Mouse (Mus musculus) embryonic stem cell, embryonic (primary cell): ENCODE measurements at regions not wholly inside any gene's neighbourhood (a gene's known extent, or its start where the extent isn't known, plus 50 kb on each side); places are given as distances from the start of the nearest gene placed in this dataset.

Experiments used
- CTCF ChIA-PET, 4 experiments: fragments of 300-600 bp in 2 of 4; fragments of 350-600 bp in 2 of 4; sonication (Branson Sonifier 250); formaldehyde crosslinking; loops; one replicate each; lab custom pipeline; 2022; ENCODE audit warnings: inconsistent platforms in 2 of 4; lab: Charles Lee
- POLR2A ChIA-PET, 4 experiments: fragments of 300-600 bp in 2 of 4; fragments of 350-600 bp in 2 of 4; sonication (Branson Sonifier 250); formaldehyde crosslinking; loops; one replicate each; lab custom pipeline; 2022; ENCODE audit warnings: antibody characterized with exemption in 4 of 4, inconsistent platforms in 1 of 4; lab: Charles Lee

DNA sequence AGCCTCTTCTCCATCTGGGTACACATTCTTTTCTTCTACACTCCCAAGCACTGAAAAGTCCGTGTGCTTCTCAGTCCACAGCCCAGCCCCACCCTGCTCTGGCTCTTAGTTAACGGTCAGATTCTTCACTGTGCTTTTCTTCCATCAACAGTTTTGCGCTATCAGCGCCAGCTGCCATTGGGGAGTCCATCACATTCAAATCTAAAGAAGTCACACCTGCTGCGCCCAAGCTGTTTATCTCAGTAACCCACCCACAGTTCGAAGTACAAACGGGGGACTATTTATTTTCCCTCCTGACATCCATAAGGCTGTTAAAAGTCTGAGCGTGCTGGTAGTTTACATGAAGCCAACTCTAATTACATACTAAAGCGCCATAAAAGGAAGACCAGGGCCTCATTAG, 222.8 kb downstream of the 1500009L16Rik start:
- ChIA-PET POLR2A (interaction anchor here in 1 of 4 experiments (1.6 kb wide), 1 partner anchor 16 kb away, joined by 3 read pairs; no protein-coding TSS in a partner anchor), CTCF (no interaction called here)

DNA sequence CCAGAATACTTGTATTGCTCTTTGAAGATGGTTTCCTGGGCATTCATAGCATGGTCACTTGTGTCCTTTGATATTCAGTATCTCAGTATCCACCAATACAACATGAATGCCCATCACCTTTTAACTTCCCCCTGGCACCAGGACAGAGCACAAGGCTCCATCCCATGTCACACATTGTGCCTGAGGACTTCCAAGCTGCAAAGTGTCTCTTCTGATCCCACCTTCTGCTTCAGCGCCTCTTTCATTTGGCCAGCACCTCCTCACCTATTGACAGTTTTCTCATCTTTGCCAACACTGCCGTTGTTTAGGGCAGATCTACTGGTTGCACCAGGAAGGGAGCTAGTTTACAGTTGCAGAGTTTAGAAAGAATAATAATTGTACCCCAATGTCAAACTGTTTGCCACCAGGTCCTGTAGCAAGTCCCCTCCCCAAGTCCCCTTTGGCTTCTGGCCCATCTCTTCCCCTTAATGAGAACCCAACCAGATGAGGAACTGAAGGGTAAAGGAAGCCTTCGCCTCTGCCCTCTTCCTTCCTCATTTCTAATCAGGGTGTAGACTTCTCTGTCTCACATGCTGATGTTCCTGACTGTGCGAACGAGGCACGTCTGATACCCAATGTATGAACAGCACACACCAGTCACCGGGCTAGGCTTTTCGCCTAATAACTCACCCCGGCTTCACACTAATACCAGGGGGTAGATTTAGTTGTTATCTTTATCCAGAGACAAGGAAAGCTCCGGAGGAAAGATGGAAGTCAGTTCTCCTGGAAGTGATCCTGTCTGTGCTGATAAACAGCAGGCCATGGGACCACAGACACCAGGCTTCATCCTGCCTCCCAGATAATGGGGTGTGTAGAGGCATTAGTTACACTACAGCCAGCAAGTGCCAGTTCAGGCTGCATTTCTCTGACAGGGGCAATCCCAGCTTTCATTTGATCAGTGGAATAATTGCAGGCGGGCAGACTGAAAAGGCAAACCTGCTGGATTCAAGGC, 223.8 kb downstream of the 1500009L16Rik start:
- ChIA-PET POLR2A (interaction anchor here in 1 of 4 experiments (1.6 kb wide), 1 partner anchor 15 kb away, joined by 3 read pairs; no protein-coding TSS in a partner anchor), CTCF (no interaction called here)

GRCm38 (mm10) chr10:83957118-83957759, 234.6 kb downstream of the 1500009L16Rik start:
- CTCF ChIA-PET = interaction anchor here in 1 of 4 experiments (0.6 kb wide), 1 partner anchor 1090 kb away, joined by 4 read pairs; no protein-coding TSS in a partner anchor
- POLR2A ChIA-PET = no interaction called here

DNA sequence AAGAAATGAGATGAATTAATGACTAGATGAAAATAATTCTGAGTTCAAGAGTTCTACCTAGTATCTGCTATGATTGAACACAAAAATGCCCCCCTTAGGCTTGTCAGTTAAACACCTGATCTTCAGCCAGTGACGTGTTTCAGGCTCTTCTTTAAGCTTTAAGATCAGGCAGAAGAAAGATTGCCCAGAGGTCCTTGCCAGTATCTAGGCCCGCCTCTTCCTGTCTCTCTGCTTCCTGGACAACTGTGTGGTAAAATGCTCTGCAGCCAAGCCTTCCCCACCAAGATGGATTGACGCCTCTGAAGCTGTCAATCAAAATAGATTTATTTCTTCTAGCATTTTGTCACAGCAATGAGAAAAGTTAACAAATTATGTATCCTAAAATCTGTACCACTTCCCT, 235.7 kb downstream of the 1500009L16Rik start:
- ChIA-PET CTCF (no interaction called here), POLR2A (no interaction called here)

GRCm38 (mm10) chr10:83958826-83959225, 236.2 kb downstream of the 1500009L16Rik start:
- ChIA-PET CTCF (no interaction called here), POLR2A (no interaction called here)

DNA sequence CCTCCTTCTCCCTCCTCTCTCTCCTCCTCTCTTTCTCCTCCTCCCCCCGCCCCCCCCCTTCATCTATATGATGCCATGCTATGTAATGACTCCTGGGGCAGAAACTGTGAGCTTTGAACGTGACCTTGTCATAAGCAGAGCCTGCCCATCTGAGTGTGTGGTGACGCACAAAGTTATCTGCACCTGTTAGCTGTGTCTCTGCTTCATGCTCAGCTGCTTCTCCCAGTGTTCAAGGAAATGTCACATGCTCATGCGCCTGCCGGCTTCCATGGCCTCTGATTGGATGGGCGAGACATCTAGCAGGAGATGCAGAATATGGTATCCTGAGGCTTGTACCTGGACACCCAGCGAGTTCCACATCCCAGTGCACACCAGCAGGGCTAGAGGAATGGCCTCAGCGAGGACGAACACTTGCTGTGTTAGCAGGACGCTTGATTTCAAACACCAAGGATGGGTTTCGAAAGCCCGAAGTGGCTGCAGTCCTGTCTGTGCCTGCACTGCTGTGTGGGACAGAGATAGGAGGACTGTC, 240.6 kb downstream of the 1500009L16Rik start:
- ChIA-PET POLR2A (interaction anchor here in 1 of 4 experiments (0.6 kb wide), 2 partner anchors 84 to 187 kb away, joined by 3 to 4 read pairs; no protein-coding TSS in a partner anchor), CTCF (interaction anchor here in 1 of 4 experiments (0.6 kb wide), 1 partner anchor 184 kb away, joined by 8 read pairs; no protein-coding TSS in a partner anchor)

- ChIA-PET POLR2A (interaction anchor here in 1 of 4 experiments (0.6 kb wide), 3 partner anchors 84 to 895 kb away, joined by 3 to 4 read pairs (median 3); no protein-coding TSS in a partner anchor), CTCF (interaction anchor here in 1 of 4 experiments (0.6 kb wide), 1 partner anchor 184 kb away, joined by 8 read pairs; no protein-coding TSS in a partner anchor)
Measured at GRCm38 (mm10) chr10:83963779-83964643, 241.3 kb downstream of the 1500009L16Rik start.

DNA sequence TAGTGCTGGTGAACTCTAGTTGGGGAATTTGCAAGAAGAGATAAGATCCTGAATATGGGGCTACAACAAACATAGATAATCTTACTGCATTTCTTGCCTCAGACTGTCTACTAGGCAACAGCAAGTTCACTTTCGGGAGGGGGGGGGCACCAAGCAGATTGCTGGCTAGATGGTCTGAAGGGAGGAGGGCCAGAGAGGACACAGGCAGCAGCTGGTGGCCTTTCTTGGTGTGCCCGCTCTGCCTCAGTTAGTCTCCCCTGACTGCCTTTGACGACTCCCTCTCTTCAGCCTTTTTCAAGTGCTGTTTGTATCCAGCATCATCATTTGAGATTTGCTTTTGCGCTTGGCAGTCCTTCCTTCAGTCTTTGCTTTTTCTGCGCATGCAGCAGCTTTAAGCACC, 242.2 kb downstream of the 1500009L16Rik start:
- ChIA-PET POLR2A (interaction anchor here in 1 of 4 experiments (0.6 kb wide), 1 partner anchor 894 kb away, joined by 3 read pairs; no protein-coding TSS in a partner anchor), CTCF (no interaction called here)

DNA sequence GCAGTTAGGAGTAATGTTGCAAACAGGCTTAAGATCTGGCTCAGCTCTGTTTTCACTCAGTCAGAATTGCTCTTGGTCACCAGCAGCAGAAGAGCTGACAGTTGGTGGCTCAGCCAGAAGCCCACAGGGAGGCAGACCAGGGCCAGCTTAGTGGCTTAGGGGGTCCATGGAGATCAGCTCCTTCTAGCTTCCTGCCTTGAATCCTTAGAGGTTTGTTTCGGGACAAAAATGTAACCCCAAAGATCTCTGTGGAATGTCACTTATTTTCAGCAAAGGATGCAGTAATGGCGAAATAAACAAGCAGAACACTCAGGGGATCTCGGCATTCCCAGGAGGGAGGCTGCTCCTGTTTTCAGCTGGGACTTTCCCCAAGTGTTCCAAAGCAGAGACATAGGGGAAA, 247.8 kb downstream of the 1500009L16Rik start:
- CTCF ChIA-PET = no interaction called here
- POLR2A ChIA-PET = no interaction called here

GRCm38 (mm10) chr10:83974548-83974947, 251.9 kb downstream of the 1500009L16Rik start:
- POLR2A ChIA-PET = no interaction called here
- CTCF ChIA-PET = no interaction called here

- POLR2A ChIA-PET = interaction anchor here in 1 of 4 experiments (1.0 kb wide), 1 partner anchor 44 kb away, joined by 3 read pairs; no protein-coding TSS in a partner anchor
- CTCF ChIA-PET = interaction anchor here in 1 of 4 experiments (0.6 kb wide), 1 partner anchor 21 kb away, joined by 3 read pairs; no protein-coding TSS in a partner anchor
Measured at GRCm38 (mm10) chr10:83976548-83976947, 253.9 kb downstream of the 1500009L16Rik start.

DNA sequence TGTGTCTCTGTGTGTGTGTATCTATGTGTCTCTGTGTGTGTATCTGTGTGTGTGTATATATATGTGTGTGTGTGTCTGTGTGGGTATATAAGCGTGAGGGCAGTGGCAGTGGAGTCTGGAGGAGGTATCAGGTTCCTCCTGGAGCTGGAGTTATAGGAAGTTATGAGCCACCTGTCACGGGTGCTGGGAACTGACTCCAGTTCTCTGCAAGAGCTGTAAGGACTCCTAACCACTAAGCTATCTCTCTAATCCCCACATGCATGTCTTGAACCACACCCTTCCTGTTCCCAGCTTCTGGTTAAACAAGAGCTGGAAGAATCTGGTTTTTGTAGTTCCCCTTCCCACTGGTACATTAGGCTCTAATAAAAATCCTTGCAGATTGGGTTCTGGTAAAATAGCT, 257.3 kb downstream of the 1500009L16Rik start:
- POLR2A ChIA-PET = interaction anchor here in 1 of 4 experiments (0.6 kb wide), 1 partner anchor 469 kb away, joined by 3 read pairs; no protein-coding TSS in a partner anchor
- CTCF ChIA-PET = interaction anchor here in 2 of 4 experiments (0.6 to 1.1 kb wide), 2 partner anchors 41 to 204 kb away, joined by 3 to 6 read pairs; no protein-coding TSS in a partner anchor

DNA sequence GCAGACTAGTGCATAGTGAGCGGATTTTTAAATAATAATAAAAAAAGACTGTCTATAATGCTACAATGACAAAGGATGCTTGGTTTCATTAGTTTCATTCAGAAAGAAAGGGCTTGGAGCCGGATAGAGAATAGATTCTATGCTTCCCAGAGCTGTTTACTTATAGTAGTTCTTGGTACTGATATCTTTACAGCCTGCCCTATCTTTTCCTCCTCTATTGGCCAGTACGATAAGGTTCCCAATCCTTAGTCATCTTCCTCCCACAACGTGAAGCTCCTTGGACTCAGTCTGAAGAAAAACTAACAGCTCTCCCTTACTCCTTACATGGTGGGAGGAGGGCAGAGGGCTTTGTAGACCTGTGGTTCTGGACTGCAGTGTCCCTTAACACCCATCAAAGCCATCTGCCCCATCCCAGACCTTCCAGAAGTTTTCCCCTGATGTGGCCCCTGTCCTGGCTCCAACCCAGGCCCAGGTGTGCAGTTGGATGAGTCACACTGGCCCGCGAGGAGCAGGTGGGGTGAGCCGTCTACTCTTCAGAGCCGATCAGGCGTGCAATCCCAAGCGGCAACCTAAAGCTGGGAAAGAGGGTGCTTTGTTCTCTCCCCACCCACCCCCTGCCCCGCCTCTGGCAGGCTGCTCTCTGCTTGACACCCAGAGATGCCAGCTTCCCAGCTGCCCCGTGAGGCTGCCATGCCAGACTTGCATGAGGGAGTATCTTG, 262.2 kb downstream of the 1500009L16Rik start:
- POLR2A ChIA-PET = no interaction called here

GRCm38 (mm10) chr10:83992577-83993305, 270.1 kb downstream of the 1500009L16Rik start:
- CTCF ChIA-PET = no interaction called here
- POLR2A ChIA-PET = interaction anchor here in 1 of 4 experiments (1.4 kb wide), 1 partner anchor 486 kb away, joined by 3 read pairs; no protein-coding TSS in a partner anchor

More for the DNA sequence above, 262.2 kb downstream of the 1500009L16Rik start:
- CTCF ChIA-PET = no interaction called here

GRCm38 (mm10) chr10:83995026-83995600, 272.4 kb downstream of the 1500009L16Rik start:
- ChIA-PET CTCF (no interaction called here), POLR2A (no interaction called here)

GRCm38 (mm10) chr10:83995913-83996312, 273.2 kb downstream of the 1500009L16Rik start:
- POLR2A ChIA-PET = no interaction called here

More at GRCm38 (mm10) chr10:83995913-83996312, 273.2 kb downstream of the 1500009L16Rik start:
- CTCF ChIA-PET = no interaction called here
